Mouse (Mus musculus) spleen, postnatal 4 days (tissue): ENCODE measurements at regions not wholly inside any gene's neighbourhood (a gene's known extent, or its start where the extent isn't known, plus 50 kb on each side); places are given as distances from the start of the nearest gene placed in this dataset.

Experiments
- DNase-seq, 2 experiments: peaks; one replicate each; pipeline ENCODE4 v3.0.0; 2022; ENCODE audit warnings: low spot score in 2 of 2

- DNase-seq, result no peak
Measured at GRCm38 (mm10) chrX:99415701-99416100, 55.4 kb downstream of the Pja1 start.

- no peak for DNase-seq
Measured at GRCm38 (mm10) chrX:99410942-99411341, 60.1 kb downstream of the Pja1 start.

- no peak for DNase-seq
Measured at GRCm38 (mm10) chrX:99409858-99410257, 61.2 kb downstream of the Pja1 start.

GRCm38 (mm10) chrX:99409331-99409730, 61.7 kb downstream of the Pja1 start:
- DNase-seq, result no peak

GRCm38 (mm10) chrX:99408804-99409203, 62.3 kb downstream of the Pja1 start:
- DNase-seq, result no peak

- no peak for DNase-seq
Measured at GRCm38 (mm10) chrX:99405843-99406242, 65.2 kb downstream of the Pja1 start.

GRCm38 (mm10) chrX:99403521-99404149, 67.4 kb downstream of the Pja1 start:
- no peak for DNase-seq

GRCm38 (mm10) chrX:99402841-99403520, 68.1 kb downstream of the Pja1 start:
- DNase-seq, result no peak

- DNase-seq, result no peak
Measured at GRCm38 (mm10) chrX:99397344-99397743, 73.7 kb downstream of the Pja1 start.

GRCm38 (mm10) chrX:99396180-99396579, 74.9 kb downstream of the Pja1 start:
- no peak for DNase-seq

GRCm38 (mm10) chrX:99395067-99395466, 76.0 kb downstream of the Pja1 start:
- DNase-seq, result no peak

GRCm38 (mm10) chrX:99391628-99392027, 79.4 kb downstream of the Pja1 start:
- DNase-seq, result no peak

GRCm38 (mm10) chrX:99390462-99390838, 80.6 kb downstream of the Pja1 start:
- no peak for DNase-seq

- no peak for DNase-seq
Measured at GRCm38 (mm10) chrX:99389778-99390461, 81.2 kb downstream of the Pja1 start.

- no peak for DNase-seq
Measured at GRCm38 (mm10) chrX:99370711-99371110, 100.4 kb downstream of the Pja1 start.

GRCm38 (mm10) chrX:99369258-99369900, 101.7 kb downstream of the Pja1 start:
- DNase-seq, result peak in 1 of 2 experiments; percentile 47

GRCm38 (mm10) chrX:99364072-99364471, 107.0 kb downstream of the Pja1 start:
- peak in 1 of 2 experiments; percentile 46 for DNase-seq

GRCm38 (mm10) chrX:99360095-99360890, 110.8 kb downstream of the Pja1 start:
- peak in 1 of 2 experiments; percentile 41 for DNase-seq

- DNase-seq, result no peak
Measured at GRCm38 (mm10) chrX:99358784-99359183, 112.3 kb downstream of the Pja1 start.

GRCm38 (mm10) chrX:99358051-99358617, 112.9 kb downstream of the Pja1 start:
- DNase-seq, result peak in 1 of 2 experiments; percentile 61

GRCm38 (mm10) chrX:99355128-99355527, 115.9 kb downstream of the Pja1 start:
- no peak for DNase-seq
